Mouse (Mus musculus) bone marrow, adult 2 months (tissue): Measurements from ENCODE around the gene Hspa4. TPM values are rescaled to one million over a fixed set of nuclear protein-coding genes. Genes with fewer than 3 reads are reported as not detected.
"Not testable (repeated sequence)": the region's sequence is repeated elsewhere in the genome, so short reads cannot be mapped to it uniquely, and the experiment has no call there.

ENCODE experiments used
- H3K27ac ChIP-seq: fragments of 200-500 bp; 2 replicates; pipeline ENCODE4 v1.5.1; 2012; ENCODE audit warnings: low read depth, mild to moderate bottlenecking, control low read depth, inconsistent platforms, low read length; ENCODE audit not compliant: control insufficient read depth, poor library complexity, insufficient read depth
- H3K4me1 ChIP-seq: fragments of 200-500 bp; 2 replicates; pipeline ENCODE4 v1.6.1; 2011; ENCODE audit warnings: low read length; ENCODE audit not compliant: control insufficient read depth, insufficient read depth
- H3K4me3 ChIP-seq: fragments of 200-500 bp; replicated peaks from 2 replicates; pipeline ENCODE3; 2011; ENCODE audit warnings: mild to moderate bottlenecking, low read depth, low read length, control low read depth; ENCODE audit not compliant: control insufficient read depth
- CTCF ChIP-seq: fragments of 200-500 bp; IDR thresholded peaks from 2 replicates; pipeline ENCODE4 v1.5.1; 2011; ENCODE audit warnings: low read length, control low read depth; ENCODE audit not compliant: control insufficient read depth, insufficient read depth
- POLR2A ChIP-seq: fragments of 200-500 bp; IDR thresholded peaks from 2 replicates; pipeline ENCODE4 v1.6.1; 2011; ENCODE audit warnings: low read depth, mild to moderate bottlenecking, control low read depth, low read length, borderline replicate concordance; ENCODE audit not compliant: control insufficient read depth
- WGBS: fragments of 180-500 bp; shearing (Covaris S2); methylation state at CpG from one replicate; pipeline ENCODE4 v1.1.7; 2018; 5-methylcytosine and 5-hydroxymethylcytosine counted together
- polyA plus RNA-seq: library from polyadenylated mRNA; stranded (reverse); fragments of >200 nt; gene quantifications from 2 replicates; pipeline ENCODE4 v1.2.4, GENCODE M21; 2011; ENCODE audit warnings: low replicate concordance; ENCODE audit not compliant: missing spikeins, insufficient read depth, insufficient read length

Gene Hspa4
- polyA plus RNA-seq, 1 experiment = 98.4 TPM

GRCm38 (mm10) chr11:53314770-53315173, 14.5 kb upstream of the Hspa4 start:
- no peak overlapping the region for H3K27ac ChIP-seq

GRCm38 (mm10) chr11:53312823-53313222, 12.6 kb upstream of the Hspa4 start:
- H3K4me1 ChIP-seq, H3K4me3 ChIP-seq: not testable (repeated sequence)
- peak overlapping the region; percentile 39; the same call in 1 of the 2 replicates for H3K27ac ChIP-seq
- WGBS = 0% methylated on average over 1 of the region's 1 CpGs

More at GRCm38 (mm10) chr11:53314770-53315173, 14.5 kb upstream of the Hspa4 start:
- 18% methylated on average over 1 of the region's 1 CpGs for WGBS
- Histone ChIP-seq H3K4me3 (no peak overlapping the region), H3K4me1 (peaks cover 3% of the 10 kb centered on the region; the same call in 1 of the 2 replicates)
- TF ChIP-seq CTCF (no peak), POLR2A (no peak)

- WGBS = 81% methylated on average over 1 of the region's 1 CpGs
- H3K4me1 ChIP-seq = peaks cover 4% of the 10 kb centered on the region; the same call in 1 of the 2 replicates
- TF ChIP-seq POLR2A = no peak
- no peak for TF ChIP-seq CTCF
Observed at GRCm38 (mm10) chr11:53311385-53311784, 11.1 kb upstream of the Hspa4 start.

GRCm38 (mm10) chr11:53308884-53309310, 8.6 kb upstream of the Hspa4 start:
- peaks cover 4% of the 10 kb centered on the region; the same call in 1 of the 2 replicates for H3K4me1 ChIP-seq
- H3K27ac ChIP-seq = peak overlapping the region; percentile 33; the same call in 1 of the 2 replicates
- TF ChIP-seq POLR2A (no peak), CTCF (no peak)
- H3K4me3 ChIP-seq = no peak overlapping the region
- WGBS = 30% methylated on average over 2 of the region's 2 CpGs

More at GRCm38 (mm10) chr11:53311385-53311784, 11.1 kb upstream of the Hspa4 start:
- Histone ChIP-seq H3K27ac (no peak overlapping the region), H3K4me3 (no peak overlapping the region)

- TF ChIP-seq CTCF = no peak
- Histone ChIP-seq H3K4me3 (no peak overlapping the region), H3K4me1 (peaks cover 4% of the 10 kb centered on the region; the same call in 1 of the 2 replicates), H3K27ac (peak overlapping the region; percentile 53; the same call in 1 of the 2 replicates)
Observed at GRCm38 (mm10) chr11:53308251-53308864, 8.1 kb upstream of the Hspa4 start.

GRCm38 (mm10) chr11:53307558-53308065, 7.4 kb upstream of the Hspa4 start:
- TF ChIP-seq CTCF (no peak), POLR2A (no peak)
- H3K4me3 ChIP-seq = no peak overlapping the region
- WGBS = 35% methylated on average over 10 of the region's 10 CpGs
- H3K4me1 ChIP-seq = peaks cover 3% of the 10 kb centered on the region; the same call in 1 of the 2 replicates
- H3K27ac ChIP-seq = no peak overlapping the region; the same call in 1 of the 2 replicates

- no peak for TF ChIP-seq CTCF
- no peak for TF ChIP-seq POLR2A
- H3K27ac ChIP-seq = no peak overlapping the region
- 41% methylated on average over 2 of the region's 2 CpGs for WGBS
- no peak overlapping the region for H3K4me3 ChIP-seq
- peaks cover 2% of the 10 kb centered on the region; the same call in 1 of the 2 replicates for H3K4me1 ChIP-seq
Observed at GRCm38 (mm10) chr11:53306965-53307364, 6.7 kb upstream of the Hspa4 start.

- TF ChIP-seq POLR2A = no peak
- no peak for TF ChIP-seq CTCF
- 87% methylated on average over 14 of the region's 14 CpGs for WGBS
- Histone ChIP-seq H3K27ac (no peak overlapping the region), H3K4me1 (peaks cover 2% of the 10 kb centered on the region; the same call in 1 of the 2 replicates), H3K4me3 (no peak overlapping the region)
Observed at GRCm38 (mm10) chr11:53304044-53304840, 4.0 kb upstream of the Hspa4 start.

GRCm38 (mm10) chr11:53301167-53301515, 884 bp upstream of the Hspa4 start:
- 44% methylated on average over 9 of the region's 9 CpGs for WGBS
- Histone ChIP-seq H3K27ac (peak overlapping the region; percentile 100), H3K4me1 (peaks cover 3% of the 10 kb centered on the region; the same call in 1 of the 2 replicates), H3K4me3 (peak overlapping the region; percentile 79)
- no peak for TF ChIP-seq POLR2A
- TF ChIP-seq CTCF = no peak
